Mouse (Mus musculus): Measurements from ENCODE around the gene Ralgapb. TPM values are rescaled to one million over a fixed set of nuclear protein-coding genes. Genes with fewer than 3 reads are reported as not detected.

Ralgapb gene
- polyA plus RNA-seq, 1 experiment from 2014 or later: 23.0 TPM

DNA sequence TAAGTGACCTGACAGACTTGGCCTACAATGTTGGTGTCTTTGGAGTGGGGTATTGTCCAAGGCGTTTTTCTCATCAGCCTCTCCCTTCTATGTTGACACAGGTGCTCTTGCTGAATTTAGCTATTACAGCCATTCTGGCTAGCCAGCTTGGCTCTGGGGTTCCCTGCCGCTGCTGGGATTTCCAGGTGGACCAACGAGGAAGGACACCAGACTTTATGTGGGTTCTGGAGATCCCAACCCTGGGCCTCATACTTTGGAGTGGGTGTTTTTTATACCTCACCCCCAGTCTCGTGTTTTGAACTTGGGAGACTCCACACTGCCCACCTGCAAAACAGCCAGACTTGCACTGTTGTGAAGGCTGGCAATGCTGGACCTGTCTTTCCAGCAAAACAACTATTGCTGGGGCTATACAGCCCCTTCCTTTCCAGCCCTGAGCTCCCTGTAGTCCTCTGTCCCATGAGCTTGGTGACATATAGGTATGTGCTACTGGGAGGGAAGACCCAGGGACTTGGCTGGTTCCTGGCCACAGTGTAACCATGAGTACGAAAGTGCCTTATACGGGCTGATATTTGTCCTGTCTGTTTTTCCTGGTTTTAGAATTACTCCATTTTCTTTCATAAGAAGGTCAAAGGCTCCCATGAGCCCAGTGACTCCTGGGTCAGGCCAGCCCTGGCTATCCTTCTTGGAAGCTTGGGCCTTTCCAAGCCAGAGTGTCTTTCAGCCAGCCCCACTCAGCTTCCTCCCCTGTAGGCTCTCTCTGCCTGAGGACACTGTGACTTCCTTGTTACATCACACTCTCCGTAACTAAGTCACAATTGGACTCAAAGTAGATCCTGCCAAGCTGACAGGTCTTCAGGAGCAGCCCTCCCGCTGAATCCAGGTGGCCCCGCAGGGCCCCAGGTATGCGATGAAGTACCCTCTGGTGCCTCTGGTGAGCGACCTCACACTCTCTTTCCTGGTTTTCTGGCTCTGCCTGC lies 92.5 kb downstream of the Ralgapb start, which contains the start of gene Adig:
TSS of gene Adig (plus strand) at position 777 of the 977 bp plus-strand sequence.
- ATAC-seq: no peak
- H3K27ac ChIP-seq: no peak within 1 kb of the TSS
- no peak within 1 kb of the TSS for H3K4me2 ChIP-seq (replicated peaks)
- peaks cover 30% of the 10 kb centered on the region for H3K36me3 ChIP-seq
- no peaks in the 10 kb centered on the region for H3K9me3 ChIP-seq
- H3K27me3 ChIP-seq: no peaks in the 10 kb centered on the region
- no peak within 1 kb of the TSS for H3K4me3 ChIP-seq (replicated peaks)
- WGBS: 81% methylated on average over 11 of the region's 11 CpGs
- no peak within 1 kb of the TSS for H3K9ac ChIP-seq (replicated peaks)
- H3K4me1 ChIP-seq (replicated peaks): no peaks in the 10 kb centered on the region

DNA sequence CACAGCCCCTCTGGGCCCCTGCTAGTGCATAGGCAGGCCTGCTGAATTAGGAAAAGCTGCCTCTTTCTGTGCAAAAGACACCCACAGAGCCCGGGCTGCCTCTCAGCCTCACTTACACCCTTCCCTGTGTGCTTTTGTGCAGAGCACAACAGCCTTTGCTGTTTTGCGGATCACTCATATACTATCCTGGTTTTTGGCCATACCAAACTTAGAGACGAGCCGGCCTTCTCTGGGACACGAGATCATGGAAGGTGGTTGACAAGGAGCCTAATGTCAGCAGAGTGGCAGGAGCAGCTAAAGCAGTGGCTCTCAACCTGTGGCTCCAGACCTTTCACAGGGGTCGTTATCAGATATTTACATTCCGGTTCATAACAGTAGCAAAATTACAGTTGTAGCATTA lies 93.6 kb downstream of the Ralgapb start:
- no peaks in the 10 kb centered on the region for H3K4me1 ChIP-seq (replicated peaks)
- ATAC-seq: no peak
- no peak overlapping the region for H3K4me3 ChIP-seq (replicated peaks)
- H3K36me3 ChIP-seq: peaks cover 20% of the 10 kb centered on the region
- no peaks in the 10 kb centered on the region for H3K9me3 ChIP-seq
- no peaks in the 10 kb centered on the region for H3K27me3 ChIP-seq
- no peak overlapping the region for H3K4me2 ChIP-seq (replicated peaks)
- H3K27ac ChIP-seq: no peak overlapping the region
- WGBS: 82% methylated on average over 7 of the region's 7 CpGs
- H3K9ac ChIP-seq (replicated peaks): no peak overlapping the region

DNA sequence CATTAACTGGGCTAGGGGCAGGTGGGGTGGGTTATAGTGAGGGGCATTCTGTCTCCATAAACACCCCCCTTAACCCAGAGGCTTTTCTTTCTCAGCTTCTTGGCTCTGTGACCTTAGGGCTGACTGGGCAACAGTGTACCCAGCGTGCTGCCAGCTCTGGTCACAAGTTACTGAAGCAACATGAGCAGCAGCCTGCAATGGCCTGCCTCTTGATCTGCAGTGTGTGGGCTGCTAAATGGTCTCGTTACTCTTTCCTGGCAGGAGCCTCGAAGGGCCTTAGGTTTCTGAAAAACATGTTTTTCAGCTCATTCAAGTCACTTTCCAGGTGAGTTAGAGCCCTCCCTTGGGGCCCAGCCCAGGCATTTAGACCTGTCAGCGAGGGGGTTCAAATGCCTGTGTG lies 94.0 kb downstream of the Ralgapb start:
- H3K4me2 ChIP-seq (replicated peaks): no peak overlapping the region
- no peak overlapping the region for H3K4me3 ChIP-seq (replicated peaks)
- no peaks in the 10 kb centered on the region for H3K27me3 ChIP-seq
- no peak for ATAC-seq
- H3K27ac ChIP-seq: no peak overlapping the region
- H3K9me3 ChIP-seq: no peaks in the 10 kb centered on the region
- peaks cover 15% of the 10 kb centered on the region for H3K36me3 ChIP-seq
- 85% methylated on average over 4 of the region's 4 CpGs for WGBS
- no peak overlapping the region for H3K9ac ChIP-seq (replicated peaks)
- H3K4me1 ChIP-seq (replicated peaks): no peaks in the 10 kb centered on the region

DNA sequence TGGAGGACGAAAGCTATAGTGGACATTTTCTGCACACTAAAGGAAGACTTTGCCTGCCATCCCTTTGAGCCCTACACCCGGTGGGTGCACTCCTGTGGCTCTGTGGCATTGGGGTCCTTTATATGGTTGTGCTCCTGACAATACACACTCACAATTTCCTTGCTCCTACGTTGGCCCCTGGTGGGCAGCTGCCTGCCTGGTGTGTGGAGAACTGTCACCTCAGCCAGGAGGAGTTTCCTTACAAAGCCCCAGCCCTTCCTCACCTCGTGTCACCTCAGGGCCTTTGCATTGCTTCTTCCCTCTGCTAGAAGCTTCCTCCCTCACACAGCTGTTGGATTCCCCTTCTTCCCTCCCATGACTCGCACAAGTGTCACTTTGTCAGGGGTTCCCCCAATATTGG lies 96.8 kb downstream of the Ralgapb start:
- ATAC-seq: no peak
- Histone ChIP-seq H3K27me3 (no peaks in the 10 kb centered on the region), H3K36me3 (no peaks in the 10 kb centered on the region), H3K27ac (no peak overlapping the region), H3K9ac (replicated peaks) (no peak overlapping the region), H3K9me3 (no peaks in the 10 kb centered on the region), H3K4me1 (replicated peaks) (no peaks in the 10 kb centered on the region), H3K4me3 (replicated peaks) (no peak overlapping the region), H3K4me2 (replicated peaks) (no peak overlapping the region)
- WGBS: 77% methylated on average over 5 of the region's 5 CpGs

DNA sequence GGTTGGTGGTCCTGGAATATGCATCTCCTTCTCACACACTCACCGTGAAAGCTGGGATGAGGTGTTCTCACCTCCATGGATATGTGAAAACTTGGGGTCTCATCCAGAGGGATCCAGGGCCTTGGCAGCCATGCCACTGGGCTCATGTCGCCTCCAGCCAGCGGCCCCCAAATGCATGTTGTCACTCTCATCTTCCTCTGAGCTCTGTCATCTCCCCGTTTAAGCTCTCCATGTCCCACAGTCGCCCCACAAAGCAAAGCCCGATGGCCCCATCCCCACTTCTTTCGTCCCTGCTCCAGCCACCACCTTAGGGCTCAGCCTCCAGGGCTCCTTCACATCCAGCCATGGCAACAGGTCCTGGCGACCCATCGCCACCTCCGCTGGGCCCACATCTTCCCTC lies 97.4 kb downstream of the Ralgapb start:
- H3K4me1 ChIP-seq (replicated peaks): no peaks in the 10 kb centered on the region
- H3K4me3 ChIP-seq (replicated peaks): no peak overlapping the region
- no peak for ATAC-seq
- WGBS: 92% methylated on average over 10 of the region's 10 CpGs
- H3K27ac ChIP-seq: no peak overlapping the region
- H3K4me2 ChIP-seq (replicated peaks): no peak overlapping the region
- no peaks in the 10 kb centered on the region for H3K9me3 ChIP-seq
- H3K9ac ChIP-seq (replicated peaks): no peak overlapping the region
- H3K27me3 ChIP-seq: no peaks in the 10 kb centered on the region
- no peaks in the 10 kb centered on the region for H3K36me3 ChIP-seq

DNA sequence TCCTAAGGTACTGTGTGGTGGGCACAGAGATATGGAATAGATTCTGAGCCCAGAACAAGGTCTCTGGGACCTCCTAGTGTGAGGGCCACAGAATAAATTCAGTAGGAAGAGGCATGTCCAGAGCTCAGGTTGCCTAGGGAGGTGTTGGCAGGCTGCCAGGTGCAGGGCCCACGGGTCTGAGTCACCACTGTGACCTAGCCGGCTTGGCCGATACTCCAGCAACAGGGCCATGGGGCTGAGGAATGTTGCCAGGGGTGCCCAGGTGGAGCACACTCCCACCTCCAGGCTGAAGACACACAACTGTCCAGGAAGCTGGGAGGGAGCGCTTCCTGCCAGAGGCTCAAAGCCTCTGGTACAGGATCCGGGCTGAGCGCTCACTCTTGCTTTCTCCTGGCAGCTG lies 101.0 kb downstream of the Ralgapb start:
- no peak overlapping the region for H3K27ac ChIP-seq
- no peaks in the 10 kb centered on the region for H3K4me1 ChIP-seq (replicated peaks)
- H3K4me3 ChIP-seq (replicated peaks): no peak overlapping the region
- no peak for ATAC-seq
- H3K36me3 ChIP-seq: no peaks in the 10 kb centered on the region
- H3K4me2 ChIP-seq (replicated peaks): no peak overlapping the region
- H3K9ac ChIP-seq (replicated peaks): no peak overlapping the region
- WGBS: 79% methylated on average over 6 of the region's 6 CpGs
- no peaks in the 10 kb centered on the region for H3K27me3 ChIP-seq
- H3K9me3 ChIP-seq: no peaks in the 10 kb centered on the region

DNA sequence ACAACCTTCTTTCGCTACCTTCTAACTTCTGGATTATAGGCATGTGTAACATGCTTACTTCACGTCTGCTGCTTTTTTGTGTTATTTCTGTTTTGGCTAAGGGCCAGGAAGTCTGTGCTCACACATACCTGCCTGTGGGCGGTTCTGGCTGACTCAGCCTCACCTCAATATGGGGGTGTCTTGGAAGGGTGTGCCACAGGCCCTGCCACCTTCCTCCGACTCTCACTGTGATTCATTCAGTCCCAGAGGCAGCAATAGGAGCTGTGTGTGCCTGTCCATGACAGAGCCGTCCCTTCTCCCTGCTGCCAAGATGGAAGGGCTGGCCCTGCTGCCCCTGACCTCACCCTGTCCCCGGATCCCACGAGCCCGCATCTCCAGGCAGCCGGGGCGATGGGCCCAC lies 102.9 kb downstream of the Ralgapb start, which contains the start of gene Arhgap40:
TSS of gene Arhgap40 (plus strand) at position 269 of the 400 bp plus-strand sequence.
- H3K9ac ChIP-seq (replicated peaks): no peak within 1 kb of the TSS
- ATAC-seq: no peak
- no peaks in the 10 kb centered on the region for H3K36me3 ChIP-seq
- H3K4me3 ChIP-seq (replicated peaks): no peak within 1 kb of the TSS
- H3K9me3 ChIP-seq: no peaks in the 10 kb centered on the region
- 92% methylated on average over 10 of the region's 10 CpGs for WGBS
- H3K27ac ChIP-seq: no peak within 1 kb of the TSS
- no peaks in the 10 kb centered on the region for H3K27me3 ChIP-seq
- no peaks in the 10 kb centered on the region for H3K4me1 ChIP-seq (replicated peaks)
- no peak within 1 kb of the TSS for H3K4me2 ChIP-seq (replicated peaks)

DNA sequence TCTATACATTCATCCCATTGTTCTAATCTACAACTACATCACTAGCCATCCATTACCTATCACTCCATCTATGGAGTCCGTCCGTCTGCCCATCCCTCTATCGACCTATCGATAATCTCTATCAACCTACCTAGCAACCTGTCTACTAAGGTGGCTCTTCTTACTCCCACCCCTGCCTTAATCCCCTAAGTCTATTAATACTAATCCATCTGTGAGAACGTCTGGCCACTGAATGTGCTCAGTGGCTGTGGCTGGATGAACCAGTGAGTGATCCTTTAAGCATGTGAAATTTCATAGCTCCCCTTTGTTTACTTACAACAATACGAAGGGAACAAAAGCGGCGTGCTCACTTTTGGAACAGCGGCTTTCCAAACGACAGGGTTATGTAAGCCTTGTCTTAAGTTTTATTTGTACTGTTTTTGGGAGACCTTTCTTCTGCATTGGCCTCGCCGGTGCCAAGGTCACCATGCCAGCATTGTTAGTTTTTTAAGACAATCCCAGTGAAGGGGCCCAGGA lies 104.2 kb downstream of the Ralgapb start:
- Histone ChIP-seq H3K27ac (no peak overlapping the region), H3K27me3 (no peaks in the 10 kb centered on the region), H3K4me3 (replicated peaks) (no peak overlapping the region), H3K4me2 (replicated peaks) (no peak overlapping the region), H3K9me3 (no peaks in the 10 kb centered on the region), H3K9ac (replicated peaks) (no peak overlapping the region), H3K4me1 (replicated peaks) (no peaks in the 10 kb centered on the region), H3K36me3 (no peaks in the 10 kb centered on the region)
- no peak for ATAC-seq
- 64% methylated on average over 12 of the region's 12 CpGs for WGBS

DNA sequence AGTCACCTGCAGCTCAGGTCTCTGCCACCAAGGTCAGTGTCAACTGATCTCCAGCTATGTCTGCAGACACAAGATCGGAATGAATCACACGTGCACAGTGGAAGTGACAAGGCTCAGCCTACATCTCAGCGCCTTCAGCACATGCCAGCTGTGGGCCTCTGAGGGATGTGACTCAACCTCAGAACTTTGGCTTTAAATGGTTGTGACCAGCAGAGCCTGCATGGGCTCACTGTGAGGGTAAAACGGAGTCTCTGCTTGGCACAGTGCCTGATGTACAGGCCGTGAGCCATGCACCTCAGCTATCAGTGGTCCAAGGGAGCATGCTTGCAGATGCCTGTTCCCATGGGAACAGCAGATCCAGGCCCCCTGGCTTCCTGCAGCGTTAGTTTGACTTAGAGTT lies 108.9 kb downstream of the Ralgapb start:
- Histone ChIP-seq H3K4me2 (replicated peaks) (no peak overlapping the region), H3K27me3 (no peaks in the 10 kb centered on the region), H3K36me3 (no peaks in the 10 kb centered on the region), H3K4me3 (replicated peaks) (no peak overlapping the region), H3K27ac (no peak overlapping the region), H3K9ac (replicated peaks) (no peak overlapping the region), H3K4me1 (replicated peaks) (no peaks in the 10 kb centered on the region), H3K9me3 (0 out of 2 replicates have a peak, but pooled peaks cover 3% of the 10 kb centered on the region)
- WGBS: 69% methylated on average over 6 of the region's 6 CpGs
- ATAC-seq: no peak

DNA sequence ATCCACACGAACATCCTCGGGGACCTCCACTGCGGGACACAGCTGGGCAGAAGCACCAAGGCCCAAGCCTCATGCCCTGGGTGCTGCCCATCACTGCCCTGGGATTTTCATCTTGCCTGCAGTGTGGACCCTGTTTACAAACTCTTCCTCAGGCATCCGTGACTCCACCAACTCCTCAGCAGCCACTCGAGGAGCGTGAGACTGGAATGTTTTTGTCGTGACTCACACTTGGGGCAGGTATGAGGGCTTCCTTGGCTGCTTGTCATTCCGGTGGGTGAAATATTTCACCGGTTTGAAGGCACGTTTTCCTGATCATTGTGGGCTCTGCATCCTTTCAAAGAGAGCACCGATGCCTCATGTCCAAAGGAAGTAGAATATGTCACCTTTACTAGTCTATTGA lies 109.4 kb downstream of the Ralgapb start:
- H3K27me3 ChIP-seq: no peaks in the 10 kb centered on the region
- no peak for ATAC-seq
- H3K36me3 ChIP-seq: no peaks in the 10 kb centered on the region
- H3K4me1 ChIP-seq (replicated peaks): no peaks in the 10 kb centered on the region
- no peak overlapping the region for H3K4me2 ChIP-seq (replicated peaks)
- H3K27ac ChIP-seq: no peak overlapping the region
- no peak overlapping the region for H3K4me3 ChIP-seq (replicated peaks)
- no peak overlapping the region for H3K9ac ChIP-seq (replicated peaks)
- H3K9me3 ChIP-seq: 0 out of 2 replicates have a peak, but pooled peaks cover 3% of the 10 kb centered on the region
- WGBS: 86% methylated on average over 11 of the region's 11 CpGs

DNA sequence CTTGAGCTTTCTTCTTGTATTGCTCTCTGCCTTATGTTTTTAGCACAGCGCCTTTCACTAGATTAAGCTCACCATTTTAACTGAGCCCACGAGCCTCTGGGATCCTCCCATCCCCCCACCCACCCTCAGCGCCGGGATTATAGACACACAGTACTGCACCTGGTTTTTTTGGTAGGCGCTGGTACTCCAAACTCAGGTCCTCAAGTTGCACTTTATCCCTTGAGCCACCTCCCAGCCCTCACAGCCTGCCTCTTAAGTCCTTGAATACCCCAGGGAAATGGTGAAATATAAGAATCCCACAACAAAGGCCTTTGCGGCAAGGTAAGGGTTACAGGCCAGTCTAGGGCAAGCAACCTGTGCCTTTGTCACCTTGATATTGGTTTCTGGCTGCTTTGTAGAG lies 110.2 kb downstream of the Ralgapb start:
- Histone ChIP-seq H3K27me3 (no peaks in the 10 kb centered on the region), H3K4me2 (replicated peaks) (no peak overlapping the region), H3K4me1 (replicated peaks) (no peaks in the 10 kb centered on the region), H3K27ac (no peak overlapping the region), H3K9ac (replicated peaks) (no peak overlapping the region), H3K36me3 (no peaks in the 10 kb centered on the region), H3K4me3 (replicated peaks) (no peak overlapping the region), H3K9me3 (0 out of 2 replicates have a peak, but pooled peaks cover 3% of the 10 kb centered on the region)
- WGBS: 78% methylated on average over 6 of the region's 6 CpGs
- no peak for ATAC-seq

DNA sequence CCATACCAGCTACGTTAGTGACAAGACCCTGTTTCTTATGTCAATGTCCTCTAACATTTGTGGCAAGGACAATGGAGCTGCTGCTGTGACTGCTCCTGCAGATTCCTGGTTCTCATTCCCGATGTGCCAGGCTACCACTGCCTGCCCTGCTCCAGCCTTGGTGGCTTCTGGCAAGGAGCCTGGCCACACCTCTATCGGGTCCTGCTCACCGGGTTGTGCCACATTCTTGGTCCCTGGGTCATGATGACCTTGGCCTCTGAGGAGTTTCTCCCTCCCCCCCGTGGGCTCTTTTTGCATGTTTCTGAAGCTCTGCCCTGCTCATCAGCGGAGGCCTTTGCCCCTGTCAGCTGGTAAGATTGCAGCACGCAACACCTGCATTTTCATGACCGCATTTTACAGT lies 113.4 kb downstream of the Ralgapb start:
- no peak overlapping the region for H3K27ac ChIP-seq
- ATAC-seq: no peak
- H3K9me3 ChIP-seq: 0 out of 2 replicates have a peak, but pooled peaks cover 3% of the 10 kb centered on the region
- H3K36me3 ChIP-seq: no peaks in the 10 kb centered on the region
- H3K9ac ChIP-seq (replicated peaks): no peak overlapping the region
- H3K4me1 ChIP-seq (replicated peaks): no peaks in the 10 kb centered on the region
- no peaks in the 10 kb centered on the region for H3K27me3 ChIP-seq
- no peak overlapping the region for H3K4me2 ChIP-seq (replicated peaks)
- WGBS: 81% methylated on average over 8 of the region's 8 CpGs
- H3K4me3 ChIP-seq (replicated peaks): no peak overlapping the region

Measured in midbrain, embryonic 13.5 days (tissue).